Mouse (Mus musculus) embryonic facial prominence, embryonic 13.5 days (tissue): ENCODE data around the gene Lfng. TPM values are rescaled to one million over a fixed set of nuclear protein-coding genes. Genes with fewer than 3 reads are reported as not detected.
A peak's percentile ranks its signal among the peaks of the same experiment; 100 is the strongest.

ENCODE experiments used
- ATAC-seq: fragments of 200-750 bp; cut with Nextera tagmentation; 2 replicates; pipeline ENCODE4 v1.8.0; 2017; ENCODE audit warnings: low read depth; ENCODE audit not compliant: insufficient number of reproducible peaks, insufficient read depth, low FRiP score, low TSS enrichment
- H3K27ac ChIP-seq: fragments of 300-500 bp; sonication (generic); 2 replicates; pipeline ENCODE4 v1.5.1; 2015; ENCODE audit warnings: moderate library complexity, mild to moderate bottlenecking, inconsistent platforms
- H3K27me3 ChIP-seq: fragments of 300-500 bp; sonication (generic); 2 replicates; pipeline ENCODE4 v1.6.1; 2015; ENCODE audit warnings: mild to moderate bottlenecking, inconsistent platforms
- H3K36me3 ChIP-seq: fragments of 300-500 bp; sonication (generic); 2 replicates; pipeline ENCODE4 v1.6.1; 2015; ENCODE audit warnings: mild to moderate bottlenecking, inconsistent platforms
- H3K4me1 ChIP-seq: fragments of 300-500 bp; sonication (generic); 2 replicates; pipeline ENCODE4 v1.6.1; 2015; ENCODE audit warnings: inconsistent platforms
- H3K4me2 ChIP-seq: fragments of 300-500 bp; sonication (generic); 2 replicates; pipeline ENCODE4 v1.6.1; 2015; ENCODE audit warnings: moderate library complexity, mild to moderate bottlenecking, inconsistent platforms
- H3K4me3 ChIP-seq: fragments of 300-500 bp; sonication (generic); 2 replicates; pipeline ENCODE4 v1.5.1; 2015; ENCODE audit warnings: mild to moderate bottlenecking, inconsistent platforms
- H3K9ac ChIP-seq: fragments of 300-500 bp; sonication (generic); 2 replicates; pipeline ENCODE4 v1.6.1; 2015; ENCODE audit warnings: mild to moderate bottlenecking, inconsistent platforms
- H3K9me3 ChIP-seq: fragments of 300-500 bp; sonication (generic); 2 replicates; pipeline ENCODE4 v1.6.1; 2016; ENCODE audit warnings: inconsistent platforms
- WGBS: fragments of 180-500 bp; shearing (Covaris S2); methylation state at CpG from one replicate; pipeline ENCODE4 v1.1.7; 2015; ENCODE audit warnings: mixed read lengths; 5-methylcytosine and 5-hydroxymethylcytosine counted together
- polyA plus RNA-seq: library from polyadenylated mRNA; unstranded; fragments of >200 nt; fragmentation: Nextera tagmentation; extraction: Ambion mirVana; gene quantifications from 2 replicates; pipeline ENCODE4 v1.2.1, GENCODE M21; 2015

The Lfng gene
- polyA plus RNA-seq, 1 experiment from 2014 or later, result 21.8 TPM

DNA sequence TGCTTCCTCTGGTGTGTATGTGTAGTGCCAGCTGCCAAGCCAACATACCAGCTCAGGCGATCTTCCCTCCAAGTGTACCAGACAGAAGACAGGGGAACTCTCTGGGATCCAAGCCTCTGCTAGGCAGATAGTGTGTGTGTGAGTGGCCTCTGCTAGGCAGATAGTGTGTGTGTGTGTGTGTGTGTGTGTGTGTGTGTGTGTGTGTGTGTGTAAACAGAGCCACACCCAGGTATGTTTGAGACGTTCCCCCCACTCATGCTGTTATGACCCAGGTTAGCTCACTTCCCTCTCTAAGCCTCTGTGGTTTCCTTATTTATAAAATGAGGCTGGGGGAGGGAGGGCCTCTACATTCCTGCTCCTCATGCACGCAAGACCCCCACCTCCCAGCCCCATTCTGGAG lies 10.7 kb upstream of the Lfng start:
- Histone ChIP-seq H3K36me3 (no peaks in the 10 kb centered on the region), H3K27ac (peak overlapping the region; percentile 74), H3K9ac (no peak overlapping the region), H3K4me2 (no peak overlapping the region), H3K4me3 (no peak overlapping the region), H3K4me1 (peaks cover 23% of the 10 kb centered on the region), H3K9me3 (no peaks in the 10 kb centered on the region), H3K27me3 (no peaks in the 10 kb centered on the region)
- 52% methylated on average over 3 of the region's 3 CpGs for WGBS
- ATAC-seq, result no peak

DNA sequence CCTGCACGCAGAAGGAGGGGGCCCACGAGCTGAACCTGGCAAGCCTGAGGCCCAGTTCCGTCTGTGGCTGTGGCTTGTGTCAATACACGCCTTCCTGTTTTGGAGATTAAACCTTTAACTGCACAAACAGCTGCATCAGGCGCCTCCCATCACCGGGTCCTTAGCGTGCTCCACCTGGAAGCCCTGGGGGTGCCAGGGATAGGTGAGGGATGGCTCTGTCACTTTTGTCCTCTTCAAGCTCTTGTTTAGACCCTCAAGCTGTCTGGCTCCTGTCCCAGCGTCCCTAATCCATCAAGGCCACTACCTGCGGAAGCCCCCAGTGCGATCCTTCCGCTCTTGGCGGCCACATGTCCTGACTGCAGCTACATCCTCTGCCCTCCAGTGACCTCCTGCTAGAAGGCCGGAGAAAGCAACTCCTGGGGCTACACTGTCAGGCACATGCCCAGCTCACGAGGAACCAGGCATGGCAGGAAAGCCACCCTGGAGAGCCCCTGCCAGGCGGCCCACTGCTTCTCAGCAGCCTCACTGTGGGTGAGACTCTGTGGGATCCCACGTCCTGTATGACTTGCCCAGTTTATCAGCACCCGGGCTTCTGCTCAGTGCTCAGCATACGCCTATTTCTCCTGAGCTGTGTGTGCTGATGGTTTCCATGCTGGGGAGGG lies 10.1 kb upstream of the Lfng start:
- 49% methylated on average over 18 of the region's 18 CpGs for WGBS
- H3K36me3 ChIP-seq, result no peaks in the 10 kb centered on the region
- peaks cover 29% of the 10 kb centered on the region for H3K4me1 ChIP-seq
- no peak overlapping the region for H3K4me3 ChIP-seq
- no peak overlapping the region for H3K4me2 ChIP-seq
- no peaks in the 10 kb centered on the region for H3K9me3 ChIP-seq
- H3K27me3 ChIP-seq, result no peaks in the 10 kb centered on the region
- no peak overlapping the region; the same call in 1 of the 2 replicates for H3K9ac ChIP-seq
- ATAC-seq, result no peak
- peak overlapping the region; percentile 74 for H3K27ac ChIP-seq

DNA sequence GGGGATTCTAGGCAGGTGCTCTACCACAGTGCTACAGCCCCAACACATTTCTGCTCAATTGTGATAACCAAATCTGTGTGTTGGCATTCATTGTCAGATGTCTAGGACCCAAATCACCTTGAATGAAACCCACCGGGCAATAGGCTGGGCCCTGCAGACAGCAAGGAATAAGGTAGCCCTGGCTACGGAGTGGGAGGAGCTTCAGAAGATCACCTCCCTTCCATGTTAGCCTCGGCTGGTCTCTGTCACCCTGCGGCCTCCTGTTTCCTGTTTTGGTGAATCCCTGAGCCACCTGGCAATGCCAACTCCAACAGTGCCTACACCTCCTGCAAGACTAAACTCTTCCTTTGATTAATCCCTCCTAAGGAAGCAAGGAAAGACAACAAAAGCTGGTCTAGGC lies 9.3 kb upstream of the Lfng start:
- ATAC-seq, result no peak
- H3K9me3 ChIP-seq, result no peaks in the 10 kb centered on the region
- 82% methylated on average over 4 of the region's 4 CpGs for WGBS

DNA sequence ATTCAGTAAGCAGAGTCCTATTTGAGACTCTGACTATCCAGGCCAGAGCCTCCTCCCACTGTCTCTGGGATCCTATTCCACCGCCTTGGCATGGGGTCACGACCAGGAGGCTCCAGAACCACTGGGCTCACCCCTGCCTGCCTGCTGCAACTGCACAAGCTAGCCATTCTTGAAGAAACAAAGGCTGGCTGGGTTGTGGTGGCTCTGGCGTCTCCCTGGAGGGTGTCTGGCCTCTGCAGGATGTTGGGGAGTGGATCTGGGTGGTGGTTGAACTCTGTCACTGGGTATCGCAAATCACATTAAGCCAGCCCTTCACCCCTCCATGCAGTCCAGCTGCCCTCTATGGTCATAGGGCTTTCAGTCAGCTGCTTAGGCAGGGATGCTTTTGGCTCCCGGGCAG lies 7.2 kb upstream of the Lfng start:
- H3K9me3 ChIP-seq, result no peaks in the 10 kb centered on the region
- ATAC-seq, result no peak

More for the DNA sequence above, 9.3 kb upstream of the Lfng start:
- H3K9ac ChIP-seq, result no peak overlapping the region
- no peaks in the 10 kb centered on the region for H3K36me3 ChIP-seq
- H3K4me2 ChIP-seq, result no peak overlapping the region
- no peak overlapping the region for H3K4me3 ChIP-seq
- no peak overlapping the region for H3K27ac ChIP-seq
- peaks cover 37% of the 10 kb centered on the region for H3K4me1 ChIP-seq
- H3K27me3 ChIP-seq, result no peaks in the 10 kb centered on the region

DNA sequence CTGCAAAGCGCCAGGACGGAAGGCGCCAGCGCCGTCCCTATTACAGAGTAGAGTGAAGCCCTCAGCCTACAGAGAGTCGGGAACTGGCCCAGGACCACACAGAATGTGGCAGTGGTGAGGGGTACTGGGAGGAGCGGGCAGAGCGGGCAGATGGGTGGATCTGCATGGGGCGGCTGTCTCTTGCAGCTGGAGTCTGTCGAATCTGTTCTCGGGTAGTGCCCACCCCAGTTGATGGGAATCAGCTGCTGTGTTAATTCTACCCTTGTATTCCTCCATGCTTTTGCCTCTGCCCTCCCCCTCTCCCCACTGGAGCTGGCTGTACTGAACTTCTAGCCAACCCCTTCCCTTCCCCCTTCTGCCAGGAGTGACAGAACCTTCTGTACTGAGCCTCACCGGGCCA lies 5.4 kb upstream of the Lfng start:
- H3K27ac ChIP-seq, result peak overlapping the region; percentile 39; the same call in 1 of the 2 replicates
- H3K9ac ChIP-seq, result no peak overlapping the region

More for the DNA sequence above, 7.2 kb upstream of the Lfng start:
- Histone ChIP-seq H3K36me3 (no peaks in the 10 kb centered on the region), H3K4me3 (no peak overlapping the region), H3K4me1 (peaks cover 45% of the 10 kb centered on the region), H3K27me3 (peaks cover 6% of the 10 kb centered on the region), H3K4me2 (no peak overlapping the region), H3K9ac (no peak overlapping the region), H3K27ac (no peak overlapping the region)
- WGBS, result 59% methylated on average over 5 of the region's 5 CpGs

DNA sequence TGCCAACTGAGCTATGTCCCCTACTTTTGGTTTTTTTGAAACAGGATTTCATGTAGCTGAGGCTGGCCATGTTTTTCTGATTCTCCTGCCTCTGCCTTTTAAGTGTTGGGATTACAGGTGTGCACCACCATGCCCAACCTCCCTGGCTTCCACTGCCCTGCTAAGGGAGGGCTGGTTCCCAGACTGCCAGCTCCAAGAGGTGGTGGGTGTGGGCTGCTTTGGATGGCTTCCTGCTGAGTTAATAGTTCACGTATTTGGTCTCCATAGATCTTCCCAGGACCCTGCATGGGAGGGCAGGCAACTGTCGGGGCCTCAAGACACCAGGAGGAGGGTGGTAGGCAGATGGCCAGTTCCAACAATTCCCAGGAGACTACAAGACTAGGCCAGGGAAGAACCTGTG lies 4.6 kb upstream of the Lfng start:
- Histone ChIP-seq H3K4me2 (no peak overlapping the region), H3K9me3 (no peaks in the 10 kb centered on the region), H3K27me3 (peaks cover 30% of the 10 kb centered on the region), H3K36me3 (no peaks in the 10 kb centered on the region), H3K4me3 (no peak overlapping the region), H3K27ac (no peak overlapping the region), H3K4me1 (peaks cover 52% of the 10 kb centered on the region), H3K9ac (no peak overlapping the region)
- 70% methylated on average over 2 of the region's 2 CpGs for WGBS
- ATAC-seq, result no peak

More for the DNA sequence above, 5.4 kb upstream of the Lfng start:
- 53% methylated on average over 12 of the region's 12 CpGs for WGBS
- Histone ChIP-seq H3K4me2 (no peak overlapping the region), H3K27me3 (peaks cover 23% of the 10 kb centered on the region), H3K9me3 (no peaks in the 10 kb centered on the region), H3K36me3 (no peaks in the 10 kb centered on the region), H3K4me3 (no peak overlapping the region), H3K4me1 (peaks cover 51% of the 10 kb centered on the region)
- ATAC-seq, result peak; percentile 46

DNA sequence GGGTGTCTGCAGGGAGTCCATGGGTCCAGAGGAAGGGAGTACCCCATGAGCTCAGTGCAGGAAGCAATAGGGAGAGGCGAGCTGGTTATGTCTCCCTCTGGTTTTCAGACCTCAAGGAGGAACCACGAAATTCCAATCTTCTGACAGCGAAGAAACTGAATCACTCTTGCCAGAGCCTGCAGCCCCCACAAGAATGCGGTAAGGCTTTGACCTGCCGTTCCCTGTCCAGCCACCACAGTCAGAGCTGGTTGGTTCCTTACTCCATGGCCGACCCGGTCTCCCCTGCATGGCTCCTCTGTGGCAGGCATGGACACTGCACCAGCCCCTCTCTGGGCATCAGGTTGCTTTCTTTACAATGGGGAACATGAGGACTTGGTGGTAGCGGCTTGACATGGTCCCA lies 2.7 kb upstream of the Lfng start:
- no peak for ATAC-seq
- no peak overlapping the region; the same call in 1 of the 2 replicates for H3K27ac ChIP-seq
- H3K27me3 ChIP-seq, result peaks cover 48% of the 10 kb centered on the region
- no peaks in the 10 kb centered on the region for H3K36me3 ChIP-seq
- H3K4me3 ChIP-seq, result no peak overlapping the region
- no peak overlapping the region for H3K9ac ChIP-seq
- no peak overlapping the region for H3K4me2 ChIP-seq
- H3K4me1 ChIP-seq, result peaks cover 71% of the 10 kb centered on the region
- 51% methylated on average over 8 of the region's 8 CpGs for WGBS
- H3K9me3 ChIP-seq, result no peaks in the 10 kb centered on the region

DNA sequence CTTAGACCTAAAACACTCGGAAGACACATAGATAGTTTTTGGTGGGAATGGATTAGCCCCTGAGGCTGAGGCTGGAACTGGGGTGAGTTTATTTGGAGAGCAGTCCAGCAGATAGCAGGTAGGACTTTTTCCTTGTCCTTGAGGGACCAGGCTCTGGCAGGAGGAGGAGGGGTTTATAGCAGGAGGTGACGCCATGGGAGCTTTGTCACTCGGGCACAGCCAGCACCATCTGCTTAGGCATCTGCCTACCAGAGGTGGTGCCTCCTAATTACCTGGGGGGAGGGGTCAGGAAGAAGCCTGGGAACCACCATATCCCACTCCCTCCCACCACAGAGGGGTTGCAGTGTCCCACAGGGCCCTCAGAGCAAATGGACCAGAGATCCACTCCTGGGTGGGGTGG lies 1.9 kb upstream of the Lfng start:
- H3K27me3 ChIP-seq, result peaks cover 54% of the 10 kb centered on the region
- peaks cover 76% of the 10 kb centered on the region for H3K4me1 ChIP-seq
- no peaks in the 10 kb centered on the region for H3K36me3 ChIP-seq
- H3K27ac ChIP-seq, result no peak overlapping the region
- no peak for ATAC-seq
- H3K4me3 ChIP-seq, result no peak overlapping the region
- H3K9me3 ChIP-seq, result no peaks in the 10 kb centered on the region
- 20% methylated on average over 3 of the region's 3 CpGs for WGBS
- H3K4me2 ChIP-seq, result no peak overlapping the region
- no peak overlapping the region for H3K9ac ChIP-seq

DNA sequence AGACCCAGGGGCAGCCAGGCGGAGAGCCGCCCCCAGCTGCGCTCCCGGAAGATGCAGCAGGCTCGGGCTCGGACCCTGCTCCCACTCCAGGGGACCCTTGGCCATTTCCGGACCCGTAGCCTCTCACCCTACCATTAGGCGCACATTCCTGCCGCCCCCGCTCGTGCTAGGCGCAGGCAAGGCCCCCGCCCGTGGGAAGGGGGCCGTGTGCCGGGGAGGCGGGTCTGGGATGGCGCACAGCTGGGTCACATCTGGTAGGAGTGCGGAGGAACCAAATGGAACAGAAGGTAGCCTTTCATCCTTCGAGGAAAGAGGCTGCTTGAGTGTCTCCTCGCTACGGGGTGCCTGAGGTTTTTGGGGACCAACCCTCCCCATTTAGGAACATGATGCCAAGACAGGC lies 734 bp upstream of the Lfng start:
- Histone ChIP-seq H3K9ac (peak overlapping the region; percentile 72), H3K27me3 (peaks cover 60% of the 10 kb centered on the region), H3K4me1 (peaks cover 85% of the 10 kb centered on the region), H3K4me2 (peak overlapping the region; percentile 83), H3K36me3 (no peaks in the 10 kb centered on the region), H3K9me3 (no peaks in the 10 kb centered on the region), H3K4me3 (peak overlapping the region; percentile 60), H3K27ac (no peak overlapping the region)
- ATAC-seq, result no peak
- WGBS, result 1% methylated on average over 23 of the region's 23 CpGs

DNA sequence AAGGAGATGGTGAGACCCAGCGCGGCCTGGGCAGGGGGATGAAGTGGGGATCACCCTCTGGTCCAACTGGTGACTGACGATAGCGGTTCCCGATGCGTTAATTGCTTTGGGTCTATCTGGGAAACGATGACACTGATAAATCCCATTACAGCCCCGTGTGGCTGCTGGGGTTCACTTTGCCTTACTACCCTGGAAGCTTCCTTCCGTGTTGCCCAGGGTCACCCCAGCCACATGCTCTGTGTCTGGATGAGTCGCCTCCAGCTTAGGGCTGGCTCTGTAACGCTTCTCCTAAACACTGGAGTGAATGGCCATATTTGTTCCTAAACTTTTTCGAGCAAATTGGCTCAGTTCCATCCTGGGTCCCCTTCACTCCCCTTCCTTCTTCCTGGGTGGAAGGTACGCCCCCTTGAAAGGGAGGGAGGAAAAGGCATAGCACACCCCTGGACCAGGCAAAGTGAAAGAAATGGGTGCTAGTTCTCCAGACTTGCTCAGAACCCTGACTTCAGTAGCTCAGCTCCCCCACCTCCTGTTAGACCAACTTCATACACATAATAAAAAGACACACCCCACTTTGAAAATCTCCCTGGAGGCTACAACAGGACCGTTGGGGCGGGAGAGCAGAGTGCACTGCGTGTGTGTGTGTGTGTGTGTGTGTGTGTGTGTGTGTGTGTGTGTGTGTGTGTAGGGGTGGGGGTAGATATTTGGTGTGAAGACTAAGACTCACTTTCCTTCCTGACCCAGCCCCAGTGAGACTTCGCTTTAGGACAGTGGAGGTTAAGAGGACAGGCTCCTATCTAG lies 915 bp downstream of the Lfng start:
- Histone ChIP-seq H3K27me3 (peaks cover 77% of the 10 kb centered on the region), H3K36me3 (peaks cover 7% of the 10 kb centered on the region), H3K9me3 (no peaks in the 10 kb centered on the region), H3K9ac (peak overlapping the region; percentile 72), H3K4me3 (peak overlapping the region; percentile 60), H3K4me2 (peak overlapping the region; percentile 83), H3K4me1 (peaks cover 83% of the 10 kb centered on the region), H3K27ac (peak overlapping the region; percentile 90)
- WGBS, result 1% methylated on average over 17 of the region's 17 CpGs
- ATAC-seq, result no peak

DNA sequence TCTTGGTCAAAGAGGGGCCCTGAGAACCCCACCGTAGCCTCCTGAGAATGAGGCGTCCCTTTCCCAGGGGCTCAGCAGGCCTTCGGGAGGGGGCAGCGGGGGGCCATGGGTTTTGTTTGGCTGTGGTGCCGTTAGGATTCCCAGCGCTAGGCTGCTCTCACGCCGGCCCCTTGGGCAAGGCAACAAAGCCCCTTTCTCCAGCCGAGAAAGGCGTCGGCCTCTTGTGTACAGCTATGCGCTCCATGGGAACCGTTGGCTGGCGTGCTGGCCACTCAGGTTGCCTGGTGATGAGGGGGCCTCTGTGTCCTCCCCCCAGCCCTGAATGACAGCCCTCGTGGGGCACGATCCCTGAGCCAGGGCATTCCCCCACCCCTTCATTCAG lies 1.5 kb downstream of the Lfng start:
- peaks cover 13% of the 10 kb centered on the region for H3K36me3 ChIP-seq
- peak overlapping the region; percentile 83 for H3K4me2 ChIP-seq
- peak overlapping the region; percentile 72 for H3K9ac ChIP-seq
- peaks cover 81% of the 10 kb centered on the region for H3K27me3 ChIP-seq
- no peaks in the 10 kb centered on the region for H3K9me3 ChIP-seq
- H3K4me3 ChIP-seq, result peak overlapping the region; percentile 60
- ATAC-seq, result no peak
- H3K4me1 ChIP-seq, result peaks cover 83% of the 10 kb centered on the region
- 2% methylated on average over 16 of the region's 16 CpGs for whole genome bisulfite sequencing
- peak overlapping the region; percentile 90 for H3K27ac ChIP-seq
